Mouse (Mus musculus) urinary bladder, postnatal 25 days (tissue): ENCODE data around the gene Smtnl2.
A peak's percentile ranks its signal among the peaks of the same experiment; 100 is the strongest.

Source experiments
- DNase-seq: peaks from one replicate; pipeline ENCODE4 v3.0.0; 2022; ENCODE audit warnings: low spot score

The Smtnl2 gene

GRCm38 (mm10) chr11:72425201-72425600 is 13.7 kb upstream of the Smtnl2 start:
- no peak for DNase-seq

- no peak for DNase-seq
Measured at GRCm38 (mm10) chr11:72423686-72424085, 12.2 kb upstream of the Smtnl2 start.

- DNase-seq, result no peak
Measured at GRCm38 (mm10) chr11:72421518-72422278, 10.2 kb upstream of the Smtnl2 start.

GRCm38 (mm10) chr11:72420460-72421122 is 9.1 kb upstream of the Smtnl2 start:
- no peak for DNase-seq

- DNase-seq, result no peak
Measured at GRCm38 (mm10) chr11:72419006-72419405, 7.5 kb upstream of the Smtnl2 start.

- DNase-seq, result no peak
Measured at GRCm38 (mm10) chr11:72418227-72418626, 6.7 kb upstream of the Smtnl2 start.

GRCm38 (mm10) chr11:72417376-72417775 is 5.9 kb upstream of the Smtnl2 start:
- no peak for DNase-seq

- no peak for DNase-seq
Measured at GRCm38 (mm10) chr11:72416666-72417065, 5.2 kb upstream of the Smtnl2 start.

- DNase-seq, result no peak
Measured at GRCm38 (mm10) chr11:72415155-72415554, 3.6 kb upstream of the Smtnl2 start.

- DNase-seq, result no peak
Measured at GRCm38 (mm10) chr11:72413601-72414190, 2.2 kb upstream of the Smtnl2 start.

GRCm38 (mm10) chr11:72413016-72413415 is 1.5 kb upstream of the Smtnl2 start:
- DNase-seq, result peak; percentile 32

GRCm38 (mm10) chr11:72411945-72412344 is 432 bp upstream of the Smtnl2 start:
- DNase-seq, result no peak

- DNase-seq, result no peak
Measured at GRCm38 (mm10) chr11:72410521-72411092, 906 bp downstream of the Smtnl2 start.

GRCm38 (mm10) chr11:72409649-72410385 is 1.7 kb downstream of the Smtnl2 start:
- no peak for DNase-seq

- DNase-seq, result no peak
Measured at GRCm38 (mm10) chr11:72408451-72409170, 2.9 kb downstream of the Smtnl2 start.

GRCm38 (mm10) chr11:72407574-72407973 is 3.9 kb downstream of the Smtnl2 start:
- DNase-seq, result no peak

GRCm38 (mm10) chr11:72407081-72407480 is 4.4 kb downstream of the Smtnl2 start:
- DNase-seq, result no peak

GRCm38 (mm10) chr11:72406079-72406675 is 5.3 kb downstream of the Smtnl2 start:
- no peak for DNase-seq

GRCm38 (mm10) chr11:72405532-72405931 is 6.0 kb downstream of the Smtnl2 start:
- no peak for DNase-seq

- DNase-seq, result no peak
Measured at GRCm38 (mm10) chr11:72402969-72403368, 8.5 kb downstream of the Smtnl2 start.

- DNase-seq, result no peak
Measured at GRCm38 (mm10) chr11:72402017-72402416, 9.5 kb downstream of the Smtnl2 start.
